Mouse (Mus musculus) retina, adult 2 months (tissue): ENCODE data around the gene Kdm3a.
A peak's percentile ranks its signal among the peaks of the same experiment; 100 is the strongest.

Experiments
- DNase-seq: peaks from one replicate; pipeline ENCODE4 v3.0.0-alpha.2; 2012; ENCODE audit warnings: low read depth, low spot score

Gene Kdm3a

DNA sequence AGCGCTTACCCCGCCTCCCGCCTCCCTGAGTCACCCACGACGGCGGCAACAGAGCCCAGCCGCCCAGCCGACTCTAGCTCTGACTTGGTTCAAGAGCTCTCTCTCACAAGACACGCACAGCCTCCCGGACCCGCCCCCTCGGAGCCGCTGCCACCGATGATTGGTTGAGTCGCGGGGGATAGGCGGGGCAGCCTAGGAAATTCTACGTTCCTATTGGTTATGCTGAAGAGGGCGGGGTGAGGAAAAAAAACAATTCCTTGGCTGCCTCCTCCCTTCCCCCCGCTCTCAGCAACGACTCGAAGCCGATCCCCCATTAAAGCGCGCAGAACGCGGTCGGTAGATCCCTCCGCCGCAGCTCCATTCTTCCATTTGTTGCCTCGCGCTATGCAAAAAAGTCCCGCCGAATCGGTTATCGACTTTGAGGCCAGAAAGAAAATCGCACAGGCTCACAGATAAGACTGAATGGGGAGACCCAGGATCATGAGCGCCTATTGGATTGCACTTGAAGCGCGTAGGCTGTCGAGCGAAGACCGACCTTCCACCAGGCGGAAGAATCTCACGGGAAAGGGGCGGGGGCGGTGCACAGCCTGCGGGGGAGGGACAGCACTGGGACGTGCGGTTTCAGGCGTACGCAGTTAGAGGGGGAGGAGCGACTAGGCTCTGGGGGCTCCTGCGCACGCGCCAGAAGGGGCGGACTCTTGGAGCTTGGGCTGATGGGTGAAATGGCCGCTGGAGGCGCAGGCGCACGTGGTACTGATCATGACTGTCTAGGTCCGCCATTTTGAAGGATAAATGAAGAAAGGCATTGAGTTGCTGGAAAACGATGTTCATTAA is at the start of gene Kdm3a:
TSS of gene Kdm3a (minus strand) at position 162 of the 834 bp plus-strand sequence.
- DNase-seq: peak; percentile 98

DNA sequence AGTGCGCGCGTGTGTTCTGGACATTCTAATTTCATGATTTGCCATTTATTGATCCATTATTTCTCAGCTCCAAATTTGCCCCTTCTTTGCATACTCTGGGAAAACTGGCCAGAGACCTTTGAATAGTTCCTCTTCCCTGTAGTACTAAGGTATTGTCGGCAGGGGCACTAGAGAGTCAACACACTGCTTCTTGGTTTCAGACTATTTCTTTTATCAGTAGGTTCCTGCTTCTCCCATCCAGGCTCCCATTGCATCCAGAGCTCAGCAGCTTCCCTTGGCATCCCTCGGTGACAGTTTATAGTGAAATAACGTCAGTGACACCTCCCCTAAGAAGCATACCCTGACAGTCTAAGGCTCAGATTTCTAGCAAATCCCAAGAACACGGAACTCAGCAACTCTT is 46.1 kb upstream of the Kdm3a start:
- DNase-seq: no peak

DNA sequence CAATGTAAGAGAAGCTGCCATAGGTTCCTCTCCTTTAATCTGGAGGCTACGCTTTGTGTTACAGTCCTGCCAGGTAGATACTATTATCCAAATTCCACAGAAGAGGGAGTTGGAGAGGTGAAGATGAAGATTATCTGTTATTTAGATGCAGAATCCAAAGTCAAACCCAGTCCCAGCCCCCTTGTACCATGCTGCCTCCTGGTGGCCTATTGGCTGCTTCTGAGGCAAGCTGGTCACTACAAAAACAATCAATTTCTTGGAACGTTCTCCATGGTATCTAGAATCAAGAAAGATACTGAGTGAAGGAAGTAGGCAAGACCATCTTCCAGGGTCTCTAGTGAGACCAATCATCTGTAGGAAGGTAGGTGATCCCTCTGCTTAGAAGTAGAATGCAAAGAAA is 40.4 kb upstream of the Kdm3a start:
- no peak for DNase-seq

DNA sequence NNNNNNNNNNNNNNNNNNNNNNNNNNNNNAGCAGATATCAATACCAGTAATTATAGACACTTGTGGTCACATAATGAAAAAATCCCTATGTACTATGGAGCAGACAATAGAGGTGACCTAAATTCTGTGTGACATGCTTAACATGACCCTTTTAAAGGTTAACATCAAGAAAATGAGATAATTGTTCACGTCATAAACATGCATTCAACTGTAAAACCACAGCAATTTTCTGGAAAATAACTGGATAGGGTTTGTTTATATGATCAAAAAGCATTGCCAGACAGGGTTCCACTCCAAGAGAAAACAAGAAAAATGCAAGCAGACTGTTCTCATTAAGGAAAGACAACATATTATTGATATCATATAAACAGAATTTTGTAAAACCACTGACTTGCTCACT is 31.7 kb upstream of the Kdm3a start:
- no peak for DNase-seq

DNA sequence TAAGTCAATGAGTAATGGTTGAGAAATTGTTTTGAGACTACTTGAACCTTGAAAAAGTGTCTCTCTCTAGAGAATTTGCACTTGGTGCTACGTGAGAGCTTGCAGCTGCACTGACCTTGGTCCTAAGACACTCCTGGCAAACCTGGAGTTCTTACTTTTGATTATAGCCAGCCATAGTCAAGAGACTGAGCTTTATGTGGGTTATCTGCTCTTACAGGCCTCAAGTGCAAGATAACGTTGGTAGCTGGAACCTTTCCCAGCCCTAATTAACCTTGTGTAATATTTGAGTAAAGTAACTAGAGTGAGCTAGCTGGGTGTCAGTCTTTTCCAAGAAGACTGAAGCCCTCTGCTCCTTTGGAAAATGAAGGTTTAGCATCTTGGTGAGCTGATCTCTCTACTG is 25.5 kb upstream of the Kdm3a start:
- no peak for DNase-seq

DNA sequence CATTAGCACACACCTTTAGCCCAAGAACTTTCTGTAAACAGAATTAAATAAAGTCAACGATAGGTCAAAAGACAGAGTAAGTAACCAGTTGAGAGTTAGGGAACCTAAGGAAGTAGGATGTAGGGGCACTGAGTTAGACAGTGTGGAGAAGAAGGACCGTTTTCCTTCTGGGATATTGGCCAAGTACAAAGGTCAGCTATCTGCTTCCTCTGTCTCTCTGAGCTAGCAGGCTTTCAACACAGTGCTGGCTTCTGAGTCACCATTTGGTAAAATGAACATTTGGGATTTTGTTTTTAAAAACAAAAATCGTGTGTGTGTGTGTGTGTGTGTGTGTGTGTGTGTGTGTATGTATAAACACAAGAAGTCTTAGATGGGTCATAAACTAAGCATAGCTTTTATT is 23.0 kb upstream of the Kdm3a start:
- DNase-seq: no peak

DNA sequence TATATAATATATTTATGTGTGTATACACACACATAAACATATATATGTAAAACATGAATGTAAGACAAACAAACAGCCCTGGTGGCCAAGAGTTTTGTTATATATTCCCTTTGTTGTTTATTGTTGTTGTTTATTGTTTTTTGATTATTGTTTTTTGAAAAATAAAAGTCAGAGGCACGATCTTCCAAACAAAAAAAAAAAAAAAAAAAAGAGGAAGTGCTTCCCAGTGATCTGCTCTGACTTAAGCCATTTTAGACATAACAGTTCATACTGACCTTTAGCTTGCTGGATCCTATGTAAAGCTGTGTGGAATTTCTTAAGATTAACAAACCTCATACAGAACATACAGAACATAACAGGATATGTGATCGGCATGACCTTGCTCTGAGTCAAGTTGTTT is 19.1 kb upstream of the Kdm3a start:
- DNase-seq: no peak

DNA sequence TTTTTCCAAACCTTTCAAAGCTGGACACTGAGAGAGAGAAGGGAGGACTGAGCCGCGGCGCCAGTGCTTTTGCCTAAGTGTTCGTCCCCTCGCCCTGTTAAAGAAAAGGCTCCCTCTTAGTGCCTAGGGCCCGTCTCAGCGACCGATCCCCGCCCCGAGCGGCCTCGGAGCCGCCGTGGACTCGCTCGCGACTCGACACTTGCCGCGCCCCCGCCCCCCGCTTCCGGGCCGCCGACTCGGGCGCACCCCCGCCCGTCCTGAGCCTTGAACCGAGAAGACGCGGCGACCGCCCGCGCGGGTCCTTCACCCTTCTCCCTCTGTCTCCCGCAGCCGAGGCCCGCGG is 333 bp downstream of the Kdm3a start:
- DNase-seq: no peak

DNA sequence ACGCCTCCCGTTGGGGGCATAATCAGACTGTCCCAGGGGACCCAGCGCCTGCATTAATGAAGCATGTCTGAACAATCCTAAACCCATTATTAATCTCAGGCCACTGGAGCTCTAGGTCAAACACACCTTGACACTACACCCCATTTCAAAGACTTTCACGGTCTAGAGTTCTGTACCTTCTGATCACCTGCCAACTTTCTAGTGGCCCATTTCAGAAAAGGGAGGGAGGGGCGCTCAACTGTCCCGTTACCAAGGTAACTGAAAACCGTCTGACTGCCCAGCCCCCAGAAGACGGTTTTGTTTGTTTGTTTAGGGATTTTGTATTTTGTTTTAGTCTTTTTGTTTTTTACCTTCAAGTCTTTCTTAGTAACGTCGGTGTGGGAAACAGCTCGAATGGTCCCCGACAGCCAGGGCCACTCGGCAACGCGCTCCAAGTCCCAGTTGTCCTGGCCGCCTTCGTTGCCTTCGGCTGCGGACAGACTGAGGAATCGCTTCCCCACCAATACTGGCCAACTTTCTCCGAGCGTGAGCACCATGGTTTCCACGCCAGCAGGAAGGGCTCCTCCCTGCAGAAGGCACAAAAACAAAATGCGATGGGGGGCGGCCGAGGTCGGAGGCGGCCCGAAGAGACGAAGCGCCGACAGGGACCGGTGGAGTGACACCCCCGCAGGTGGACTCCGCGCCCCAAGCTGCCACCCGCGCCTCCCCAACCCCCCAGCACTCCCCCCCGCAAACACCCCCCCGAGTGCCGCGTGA is 906 bp downstream of the Kdm3a start:
- DNase-seq: no peak

DNA sequence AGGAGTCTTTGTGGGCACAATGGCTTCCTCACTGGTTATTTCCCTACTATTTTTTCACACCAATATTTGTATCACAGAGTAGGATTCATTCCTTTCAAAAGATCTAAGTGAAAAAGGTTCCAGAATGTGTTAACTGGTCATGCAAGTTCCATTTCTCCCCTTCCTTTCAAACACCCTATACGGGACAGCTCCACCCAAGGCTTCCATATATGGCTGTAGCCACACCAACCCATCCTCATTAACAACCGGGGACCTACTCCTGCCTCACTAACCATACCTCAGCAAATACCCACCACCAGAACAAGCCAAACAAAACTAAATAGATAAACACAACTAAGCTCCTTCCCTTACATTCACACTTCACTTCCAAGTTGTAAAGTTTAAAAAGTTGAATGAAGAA is 1.6 kb downstream of the Kdm3a start:
- no peak for DNase-seq

DNA sequence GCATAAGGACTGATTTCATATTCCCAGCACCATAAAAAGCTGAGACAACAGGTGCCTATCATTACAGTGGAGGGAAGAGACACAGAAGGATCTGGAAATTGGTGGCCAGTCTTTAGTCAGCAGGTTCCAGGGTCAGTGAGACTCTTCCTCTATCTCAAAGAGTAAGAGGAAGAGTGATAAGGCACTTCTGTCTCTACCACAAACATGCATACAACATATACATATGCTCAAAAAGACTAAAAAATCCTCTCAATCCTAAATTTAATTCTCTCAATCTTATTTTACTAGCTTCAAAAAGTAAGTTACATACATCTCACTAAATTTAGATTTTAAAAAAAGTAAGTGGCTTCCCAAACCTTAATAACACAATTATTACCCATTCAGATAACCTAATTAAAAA is 5.5 kb downstream of the Kdm3a start:
- DNase-seq: no peak

DNA sequence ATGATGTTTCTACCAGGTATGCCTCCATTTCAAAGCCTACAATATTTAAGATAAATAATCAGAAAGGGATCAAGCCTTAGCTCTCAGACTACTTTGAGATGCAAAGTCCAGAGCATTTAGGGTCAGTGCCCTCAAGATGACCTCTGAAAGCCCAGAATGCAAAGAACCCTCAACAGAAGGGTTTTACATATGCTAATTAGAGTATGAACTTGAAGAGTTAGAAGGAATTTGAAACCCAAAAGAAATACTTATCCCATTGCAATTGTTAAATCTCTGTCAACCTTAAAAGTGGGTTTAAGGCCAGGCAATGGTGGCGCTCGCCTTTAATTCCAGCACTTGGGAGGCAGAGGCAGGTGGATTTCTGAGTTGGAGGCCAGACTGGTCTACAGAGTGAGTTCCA is 6.8 kb downstream of the Kdm3a start:
- no peak for DNase-seq

DNA sequence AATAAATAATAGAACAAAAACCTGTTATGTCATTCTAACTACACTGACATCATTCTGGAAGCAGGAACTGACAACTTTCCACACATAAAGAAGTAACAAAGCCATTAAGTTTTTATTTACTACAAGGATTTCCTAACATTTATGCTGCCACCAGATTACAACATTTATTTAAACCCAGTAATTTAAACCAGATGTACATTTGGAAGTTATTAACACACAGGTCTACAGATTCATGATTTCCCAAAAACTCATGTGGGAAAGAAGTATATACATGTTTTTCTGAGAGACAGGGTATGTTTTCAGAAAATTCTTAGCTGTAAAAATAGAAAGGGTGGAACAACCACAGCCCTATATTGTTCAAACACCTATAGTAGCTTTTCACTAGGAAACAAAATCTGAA is 8.1 kb downstream of the Kdm3a start:
- DNase-seq: no peak

DNA sequence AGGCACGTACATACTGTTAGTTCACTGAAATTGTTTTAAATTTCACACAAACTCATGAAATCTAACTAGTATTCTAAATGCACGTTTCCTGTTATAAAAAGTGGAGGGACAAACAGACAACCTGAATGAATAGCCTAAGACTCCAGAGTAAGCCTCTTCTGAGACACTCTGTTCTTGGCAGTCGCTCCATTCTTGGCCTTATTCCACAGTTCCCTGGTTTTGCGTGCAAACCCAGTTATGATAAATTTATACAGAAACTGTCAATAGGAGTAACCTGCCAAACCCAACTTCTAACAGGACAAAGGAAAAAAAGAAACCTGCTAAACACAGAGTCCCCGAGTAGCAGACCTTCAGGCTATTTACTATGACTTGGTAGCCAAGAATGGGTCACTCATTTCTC is 10.8 kb downstream of the Kdm3a start:
- DNase-seq: no peak

DNA sequence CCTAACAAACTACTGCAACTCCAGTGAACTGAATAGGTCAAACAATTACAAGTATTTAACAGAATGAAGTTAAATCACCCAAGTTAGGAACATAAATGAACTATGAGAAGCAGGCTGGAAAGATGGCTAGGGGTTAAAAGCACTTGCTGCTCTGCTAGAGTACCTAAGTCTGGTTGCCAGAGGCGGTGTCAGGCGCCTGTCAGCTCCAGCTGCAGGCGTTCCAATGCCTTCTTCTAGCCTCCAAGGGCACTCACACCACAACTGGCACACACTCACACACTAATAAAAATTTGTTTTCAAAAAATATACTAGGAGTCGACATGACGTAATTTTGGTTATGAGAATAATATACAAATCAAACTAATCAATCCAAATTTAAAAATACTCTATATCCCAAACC is 11.2 kb downstream of the Kdm3a start:
- DNase-seq: no peak

DNA sequence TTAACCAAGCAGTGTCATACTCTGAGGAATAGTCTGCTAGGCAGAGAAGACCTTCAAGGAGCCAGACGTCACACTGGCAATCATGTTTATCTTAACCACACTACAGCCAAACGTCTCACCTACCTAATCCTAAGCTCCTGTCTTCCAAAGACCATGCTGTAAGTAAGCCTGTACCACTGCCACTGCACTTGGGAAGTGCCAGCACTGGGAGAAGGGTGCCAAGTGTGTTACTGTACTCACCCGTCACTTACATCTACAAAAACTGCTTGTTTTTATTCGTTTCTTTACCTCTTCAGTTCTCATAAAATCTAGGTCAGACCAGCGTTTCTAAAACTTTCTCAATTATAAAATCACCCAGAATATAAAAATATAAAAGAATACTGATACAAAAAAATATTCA is 15.8 kb downstream of the Kdm3a start:
- no peak for DNase-seq

DNA sequence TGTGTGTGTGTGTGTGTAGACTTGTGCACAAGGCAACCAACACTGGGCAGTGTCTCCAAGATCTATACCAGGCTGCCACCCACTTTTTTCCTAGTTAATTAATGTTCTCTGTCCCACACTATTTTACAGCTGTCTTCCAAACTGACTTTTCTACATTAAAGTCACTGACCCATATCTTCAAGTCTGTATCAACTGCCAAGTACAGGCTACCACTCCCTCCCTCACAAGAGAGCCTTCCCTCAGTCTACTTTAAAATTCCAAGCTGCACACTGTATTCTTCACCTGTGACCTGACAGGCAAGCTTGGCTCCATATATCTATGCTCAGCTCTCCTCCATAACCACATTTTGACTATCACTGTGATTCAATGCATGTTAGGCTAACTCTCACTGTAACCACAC is 19.6 kb downstream of the Kdm3a start:
- DNase-seq: no peak

DNA sequence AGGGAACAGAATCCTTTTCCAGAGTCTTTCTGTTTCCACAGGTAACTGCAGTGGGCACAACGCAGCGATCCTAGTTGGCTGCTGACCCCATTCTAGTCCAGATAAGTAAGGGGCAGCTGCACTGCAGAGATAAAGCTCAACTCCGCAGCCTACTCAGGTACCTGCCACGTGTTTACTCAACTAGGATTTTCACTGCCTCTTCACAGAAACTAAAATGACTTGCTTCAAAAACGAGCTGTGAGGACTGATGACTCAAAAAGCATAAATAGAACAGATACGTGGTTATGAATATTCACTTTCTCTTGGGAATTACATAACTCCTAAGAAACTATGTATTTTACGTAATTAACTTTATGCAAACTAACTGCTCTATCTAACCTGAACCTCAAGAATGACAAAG is 22.8 kb downstream of the Kdm3a start:
- no peak for DNase-seq

DNA sequence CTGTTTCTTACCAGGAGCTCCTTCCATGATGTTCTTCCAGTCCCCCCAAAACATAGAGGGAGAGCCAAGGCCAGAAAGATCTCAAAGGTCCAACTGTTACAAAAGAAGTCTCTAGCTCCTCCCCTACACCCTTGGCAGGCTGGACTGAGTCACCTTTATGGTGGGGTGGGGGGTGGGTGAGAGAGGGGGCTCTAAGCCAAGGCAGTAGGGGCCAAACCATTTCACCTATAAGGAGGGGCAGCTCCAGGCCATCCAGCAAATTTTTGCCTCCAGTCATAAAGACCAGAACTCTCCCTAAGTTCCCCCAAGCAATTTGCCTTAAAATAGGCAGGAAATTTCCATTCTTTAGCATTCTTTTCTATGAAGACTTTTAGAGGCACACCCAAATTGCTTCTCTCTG is 23.8 kb downstream of the Kdm3a start:
- no peak for DNase-seq

DNA sequence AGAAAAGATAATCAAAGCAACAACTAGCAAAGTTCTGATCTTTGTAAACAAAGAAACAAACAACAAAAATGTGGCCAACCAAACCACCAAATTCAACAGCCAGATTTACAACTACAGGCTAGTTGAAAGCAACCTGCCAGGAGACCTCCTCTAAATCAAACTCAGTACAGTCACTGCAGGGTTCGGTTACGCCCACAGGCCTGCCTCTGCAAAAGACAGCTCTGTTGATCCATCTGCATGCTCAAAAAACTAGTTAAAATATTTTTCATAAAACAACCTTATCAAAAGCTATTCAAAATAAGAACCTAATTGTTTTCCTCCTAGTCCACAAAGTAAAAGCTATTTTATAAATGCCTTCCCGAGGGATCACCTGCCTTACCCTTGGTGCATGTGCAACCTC is 25.0 kb downstream of the Kdm3a start:
- DNase-seq: no peak

DNA sequence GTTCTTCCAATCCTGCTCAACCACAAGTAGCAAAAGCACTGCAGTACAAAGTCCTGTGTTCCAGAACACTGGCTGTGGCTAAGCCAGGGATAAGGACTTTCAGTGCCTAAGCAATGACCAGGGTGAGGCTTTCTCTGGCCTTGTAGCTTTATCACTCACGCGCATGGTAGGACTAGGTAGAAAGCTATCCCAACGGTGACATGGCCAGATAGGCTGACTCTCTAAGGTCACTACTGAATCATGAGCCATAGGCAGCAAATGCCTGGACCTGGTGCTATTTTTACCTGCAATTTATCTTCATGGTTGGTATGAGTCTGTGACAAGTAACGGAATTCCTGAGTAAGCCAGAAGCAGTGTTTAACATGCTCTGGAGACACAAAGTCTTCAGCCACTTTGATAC is 42.6 kb downstream of the Kdm3a start:
- no peak for DNase-seq

DNA sequence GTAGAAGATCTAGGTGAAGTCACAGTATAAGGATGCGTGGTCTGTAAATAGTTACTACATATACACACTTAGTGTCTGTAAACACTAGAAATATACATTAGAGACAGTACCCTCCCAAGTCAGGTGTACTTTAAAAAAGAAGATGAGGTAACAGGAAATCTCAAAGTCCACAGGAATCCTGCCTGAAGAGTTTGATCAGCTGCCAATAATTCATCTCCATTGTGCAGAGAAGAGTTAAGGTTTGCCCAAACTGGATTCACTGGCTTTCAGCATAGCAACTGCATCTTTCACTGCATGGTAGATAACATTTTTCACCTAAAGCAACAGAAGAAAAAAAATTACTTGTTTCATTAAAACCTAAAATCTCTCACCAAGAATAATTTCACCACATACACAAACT is 43.4 kb downstream of the Kdm3a start:
- no peak for DNase-seq

DNA sequence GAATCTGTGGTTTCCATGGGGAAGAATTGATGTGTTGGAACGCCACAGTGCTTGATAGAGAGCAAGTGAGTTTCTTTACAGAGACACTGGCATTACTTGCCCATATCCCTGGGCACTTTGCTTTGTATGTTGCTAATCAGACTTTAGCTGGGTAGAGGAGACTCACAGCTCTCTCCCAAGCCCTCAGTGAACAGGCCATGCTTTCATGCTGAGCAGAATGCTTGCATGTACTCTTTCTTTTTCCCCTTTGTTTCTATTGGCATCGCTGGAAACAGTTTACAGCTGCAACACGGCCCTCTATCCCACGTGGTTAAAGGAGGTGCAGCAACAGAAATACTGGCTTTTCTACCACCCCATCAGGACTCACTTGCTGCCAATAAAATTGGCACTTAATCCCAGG is 49.6 kb downstream of the Kdm3a start:
- DNase-seq: no peak
